Mouse (Mus musculus) 3134 (cell line): ENCODE data around the gene Med20.
"Not testable (repeated sequence)": the region's sequence is repeated elsewhere in the genome, so short reads cannot be mapped to it uniquely, and the experiment has no call there.

Experiments used
- DNase-seq: peaks from one replicate; pipeline ENCODE4 v3.0.0-alpha.2; 2011; ENCODE audit warnings: low spot score; ENCODE audit not compliant: insufficient read length; ENCODE audit errors: extremely low read depth

The Med20 gene

GRCm38 (mm10) chr17:47625088-47625487 is 13.7 kb downstream of the Med20 start:
- DNase-seq, result no peak

GRCm38 (mm10) chr17:47626031-47626430 is 14.6 kb downstream of the Med20 start:
- no peak for DNase-seq

GRCm38 (mm10) chr17:47627791-47628190 is 16.4 kb downstream of the Med20 start:
- DNase-seq, result no peak

- peak; percentile 96 for DNase-seq
Measured at GRCm38 (mm10) chr17:47628851-47629676, 17.7 kb downstream of the Med20 start.

- DNase-seq, result no peak
Measured at GRCm38 (mm10) chr17:47629717-47630677, 18.6 kb downstream of the Med20 start.

- no peak for DNase-seq
Measured at GRCm38 (mm10) chr17:47630678-47631065, 19.3 kb downstream of the Med20 start, which contains the start of gene Usp49. Gene Usp49 (plus strand): TSS chr17:47630690.

- no peak for DNase-seq
Measured at GRCm38 (mm10) chr17:47632181-47632840, 20.9 kb downstream of the Med20 start.

GRCm38 (mm10) chr17:47633999-47634770 is 22.8 kb downstream of the Med20 start:
- no peak for DNase-seq

GRCm38 (mm10) chr17:47642992-47643391 is 31.6 kb downstream of the Med20 start:
- no peak for DNase-seq

GRCm38 (mm10) chr17:47646683-47647082 is 35.3 kb downstream of the Med20 start:
- peak; percentile 35 for DNase-seq

GRCm38 (mm10) chr17:47648966-47649365 is 37.6 kb downstream of the Med20 start:
- DNase-seq, result no peak

GRCm38 (mm10) chr17:47651953-47652352 is 40.6 kb downstream of the Med20 start:
- DNase-seq, result no peak

- not testable (repeated sequence) for DNase-seq
Measured at GRCm38 (mm10) chr17:47654346-47654745, 43.0 kb downstream of the Med20 start.

- DNase-seq, result no peak
Measured at GRCm38 (mm10) chr17:47655697-47656096, 44.3 kb downstream of the Med20 start.

- DNase-seq, result no peak
Measured at GRCm38 (mm10) chr17:47657901-47658300, 46.5 kb downstream of the Med20 start.

GRCm38 (mm10) chr17:47658741-47659243 is 47.4 kb downstream of the Med20 start:
- DNase-seq, result no peak

GRCm38 (mm10) chr17:47663009-47663713 is 51.8 kb downstream of the Med20 start:
- DNase-seq, result no peak

- DNase-seq, result no peak
Measured at GRCm38 (mm10) chr17:47664474-47664873, 53.1 kb downstream of the Med20 start.

GRCm38 (mm10) chr17:47669166-47669565 is 57.8 kb downstream of the Med20 start:
- no peak for DNase-seq
